Mouse (Mus musculus) forebrain, embryonic 13.5 days (tissue): ENCODE data around the gene Epb41l5. TPM values are rescaled to one million over a fixed set of nuclear protein-coding genes. Genes with fewer than 3 reads are reported as not detected.

Source experiments
- ATAC-seq: fragments of 200-750 bp; cut with Nextera tagmentation; 2 replicates; pipeline ENCODE4 v1.8.0; 2017
- H3K27ac ChIP-seq: fragments of 300-500 bp; sonication (generic); 2 replicates; pipeline ENCODE4 v1.5.1; 2015; ENCODE audit warnings: inconsistent platforms, mild to moderate bottlenecking, moderate library complexity
- H3K27me3 ChIP-seq: fragments of 300-500 bp; sonication (generic); 2 replicates; pipeline ENCODE4 v1.6.1; 2015; ENCODE audit warnings: mild to moderate bottlenecking, inconsistent platforms
- H3K36me3 ChIP-seq: fragments of 300-500 bp; sonication (generic); 2 replicates; pipeline ENCODE4 v1.6.1; 2015; ENCODE audit warnings: mild to moderate bottlenecking, inconsistent platforms; ENCODE audit not compliant: poor library complexity, severe bottlenecking
- H3K4me1 ChIP-seq: fragments of 300-500 bp; sonication (generic); 2 replicates; pipeline ENCODE4 v1.6.1; 2015; ENCODE audit warnings: inconsistent platforms
- H3K4me2 ChIP-seq: fragments of 300-500 bp; sonication (generic); 2 replicates; pipeline ENCODE4 v1.6.1; 2015; ENCODE audit warnings: inconsistent platforms, mild to moderate bottlenecking, moderate library complexity
- H3K4me3 ChIP-seq: fragments of 300-500 bp; sonication (generic); 2 replicates; pipeline ENCODE4 v1.5.1; 2015; ENCODE audit warnings: mild to moderate bottlenecking, inconsistent platforms
- H3K9ac ChIP-seq: fragments of 300-500 bp; sonication (generic); 2 replicates; pipeline ENCODE4 v1.6.1; 2015; ENCODE audit warnings: mild to moderate bottlenecking, inconsistent platforms
- H3K9me3 ChIP-seq: fragments of 300-500 bp; sonication (generic); replicated peaks from 2 replicates; pipeline ENCODE4 v1.6.1; 2016; ENCODE audit warnings: inconsistent platforms
- WGBS: fragments of 180-500 bp; shearing (Covaris S2); methylation state at CpG from one replicate; pipeline ENCODE4 v1.1.7; 2015; 5-methylcytosine and 5-hydroxymethylcytosine counted together
- polyA plus RNA-seq: library from polyadenylated mRNA; unstranded; fragments of >200 nt; fragmentation: Nextera tagmentation; extraction: Ambion mirVana; gene quantifications from 2 replicates; pipeline ENCODE4 v1.2.1, GENCODE M21; 2015

Epb41l5 gene
- polyA plus RNA-seq, 1 experiment from 2014 or later, result 26.2 TPM

DNA sequence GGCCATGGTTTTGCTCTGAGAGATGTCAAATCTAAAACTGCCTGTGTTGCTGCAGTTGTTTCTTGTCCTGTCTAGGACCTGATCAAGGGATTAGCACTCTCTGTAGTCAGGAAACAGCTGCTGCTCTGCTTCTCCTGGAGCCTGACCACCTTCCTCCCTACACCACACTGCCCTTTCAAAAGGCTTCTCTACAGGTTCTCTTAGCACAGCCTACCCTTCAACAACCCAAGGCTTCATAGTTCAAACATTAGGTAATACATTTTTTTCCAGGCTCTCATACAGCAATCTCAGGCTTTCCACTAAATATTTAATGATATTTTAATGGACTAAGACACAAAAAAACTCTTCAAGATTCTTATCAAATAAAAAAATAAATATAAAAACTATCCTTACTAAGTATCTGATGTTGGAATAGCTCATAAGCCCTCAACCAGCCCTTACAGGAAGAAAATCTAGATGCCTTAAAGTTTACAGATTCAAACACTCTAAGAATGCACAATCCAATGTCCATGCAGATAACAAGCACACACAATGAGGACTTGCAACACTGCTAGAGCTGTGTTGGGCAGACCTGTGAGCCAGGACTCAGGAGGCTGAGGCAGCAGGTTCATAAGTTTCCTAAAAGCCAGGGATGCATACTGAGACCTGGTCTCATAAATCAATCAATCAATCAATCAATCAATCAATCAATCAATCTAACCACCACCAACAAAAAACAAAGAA, 7.5 kb downstream of the Epb41l5 start:
- Histone ChIP-seq H3K36me3 (peaks cover 5% of the 10 kb centered on the region; the same call in 1 of the 2 replicates), H3K9ac (no peak overlapping the region), H3K27me3 (no peaks in the 10 kb centered on the region), H3K27ac (no peak overlapping the region), H3K4me1 (peaks cover 6% of the 10 kb centered on the region; the same call in 1 of the 2 replicates), H3K9me3 (no peaks in the 10 kb centered on the region), H3K4me2 (no peak overlapping the region), H3K4me3 (no peak overlapping the region)
- no peak for ATAC-seq

DNA sequence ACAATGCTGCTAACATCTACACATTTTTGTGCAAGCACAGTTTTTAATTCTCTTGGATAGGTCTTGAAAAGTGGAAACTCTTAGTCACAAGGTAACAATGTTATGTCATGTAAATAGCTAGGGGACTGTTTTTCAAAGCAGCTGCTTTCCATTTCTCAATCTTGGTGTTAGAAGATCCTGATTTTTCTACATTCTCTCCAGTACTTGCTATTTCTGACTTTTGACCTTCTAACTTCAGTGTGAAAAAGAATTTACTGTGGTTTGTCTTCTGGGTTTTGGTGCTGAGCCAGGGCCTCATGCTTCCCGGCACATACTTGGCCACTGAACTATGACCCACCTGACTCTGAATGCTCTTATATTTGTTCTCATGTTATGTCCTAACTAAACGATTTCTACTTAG, 8.8 kb downstream of the Epb41l5 start:
- no peak overlapping the region for H3K4me3 ChIP-seq
- 86% methylated on average over 2 of the region's 2 CpGs for WGBS
- ATAC-seq, result no peak
- H3K4me2 ChIP-seq, result no peak overlapping the region
- H3K27ac ChIP-seq, result no peak overlapping the region
- peaks cover 5% of the 10 kb centered on the region; the same call in 1 of the 2 replicates for H3K36me3 ChIP-seq
- H3K4me1 ChIP-seq, result peaks cover 6% of the 10 kb centered on the region; the same call in 1 of the 2 replicates
- H3K9me3 ChIP-seq, result no peaks in the 10 kb centered on the region
- H3K9ac ChIP-seq, result no peak overlapping the region
- H3K27me3 ChIP-seq, result no peaks in the 10 kb centered on the region

DNA sequence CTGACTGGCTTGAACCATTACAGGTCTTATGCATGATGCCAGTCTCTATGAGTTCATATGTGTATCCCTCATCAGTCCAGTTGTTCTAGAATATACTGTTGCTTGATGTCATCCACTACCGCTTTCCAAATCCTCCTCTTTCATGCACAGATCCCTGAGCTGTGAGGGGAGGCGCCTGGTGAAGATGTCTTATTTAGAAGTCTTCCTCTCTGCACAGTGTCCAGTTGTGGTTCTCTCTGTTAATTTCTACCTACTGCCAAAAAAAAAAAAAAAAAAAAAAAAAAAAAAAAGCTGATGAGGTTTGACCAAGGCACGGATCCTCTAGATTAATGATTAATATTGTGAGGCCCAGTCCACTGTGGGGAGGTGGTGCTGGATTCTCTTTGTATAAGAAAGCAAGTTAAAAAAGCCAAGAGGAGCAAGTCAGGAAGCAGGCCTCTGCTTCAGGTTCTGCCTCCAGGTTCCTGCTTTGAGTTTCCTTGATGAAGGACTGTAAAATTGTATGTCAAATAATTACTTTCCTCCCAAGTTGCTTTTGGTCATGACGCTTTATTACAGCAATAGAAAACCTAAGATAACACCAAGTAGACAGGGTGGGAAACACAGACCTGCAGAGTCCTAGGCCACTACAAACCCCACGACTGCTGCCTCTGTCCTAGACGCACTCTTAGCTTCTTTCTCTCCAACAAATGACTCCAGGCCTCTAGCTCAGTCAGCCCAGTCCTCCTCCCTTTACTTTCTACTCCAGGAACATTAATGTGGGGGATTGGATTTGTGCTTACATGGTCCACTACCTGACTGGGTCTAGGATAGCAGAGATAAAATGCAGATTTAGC, 11.4 kb downstream of the Epb41l5 start:
- H3K4me1 ChIP-seq, result peaks cover 5% of the 10 kb centered on the region; the same call in 1 of the 2 replicates
- ATAC-seq, result no peak
- no peak overlapping the region for H3K4me3 ChIP-seq
- no peak overlapping the region for H3K27ac ChIP-seq
- H3K9ac ChIP-seq, result no peak overlapping the region
- 87% methylated on average over 6 of the region's 6 CpGs for WGBS
- H3K36me3 ChIP-seq, result peaks cover 14% of the 10 kb centered on the region
- H3K27me3 ChIP-seq, result no peaks in the 10 kb centered on the region
- H3K9me3 ChIP-seq, result no peaks in the 10 kb centered on the region
- H3K4me2 ChIP-seq, result no peak overlapping the region

DNA sequence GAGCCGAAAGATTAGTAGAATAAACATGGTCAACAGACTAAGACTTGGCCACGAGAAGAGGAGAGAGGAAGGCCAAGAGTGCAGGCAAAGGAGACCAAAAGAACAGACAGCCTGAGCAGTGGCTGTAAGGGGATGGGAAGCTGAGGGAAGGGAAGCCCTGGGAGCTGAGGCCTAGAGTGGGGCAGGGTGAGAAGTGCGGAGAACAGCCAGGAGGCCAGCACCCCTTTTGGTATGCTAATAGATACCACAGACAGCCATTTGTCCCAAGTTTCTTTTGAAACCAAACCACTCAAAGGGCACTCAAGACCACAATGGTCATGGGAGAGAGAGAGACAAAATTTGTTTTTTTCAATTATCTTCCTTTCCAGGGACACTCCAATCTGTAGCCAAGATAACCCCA, 14.1 kb downstream of the Epb41l5 start:
- Histone ChIP-seq H3K4me1 (no peaks in the 10 kb centered on the region; the same call in 1 of the 2 replicates), H3K36me3 (peaks cover 18% of the 10 kb centered on the region), H3K27me3 (no peaks in the 10 kb centered on the region), H3K4me3 (no peak overlapping the region), H3K9me3 (no peaks in the 10 kb centered on the region), H3K9ac (no peak overlapping the region), H3K4me2 (no peak overlapping the region), H3K27ac (no peak overlapping the region)
- no peak for ATAC-seq
- 49% methylated on average over 3 of the region's 3 CpGs for WGBS

DNA sequence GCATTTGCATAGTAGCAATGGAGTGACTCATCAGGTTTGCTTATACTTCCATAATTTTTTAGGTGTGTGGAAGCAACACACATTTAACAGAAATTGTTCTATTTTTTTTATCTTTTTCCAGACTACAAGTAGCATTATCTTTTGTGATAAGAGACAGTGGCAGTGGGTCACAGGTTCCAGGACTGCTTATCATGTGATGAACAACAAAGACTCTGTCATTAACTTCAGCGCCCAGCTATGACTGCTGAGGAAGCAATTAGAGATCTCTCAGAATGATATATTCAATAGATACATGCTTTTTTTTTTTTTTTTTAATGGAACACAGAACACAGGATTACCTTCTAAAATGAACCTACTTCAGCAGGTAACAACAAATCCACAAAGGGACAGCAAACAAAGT, 18.4 kb downstream of the Epb41l5 start:
- ATAC-seq, result no peak
- Histone ChIP-seq H3K4me1 (peaks cover 4% of the 10 kb centered on the region; the same call in 1 of the 2 replicates), H3K36me3 (peaks cover 16% of the 10 kb centered on the region), H3K9me3 (no peaks in the 10 kb centered on the region), H3K4me2 (no peak overlapping the region), H3K27me3 (no peaks in the 10 kb centered on the region), H3K9ac (no peak overlapping the region), H3K4me3 (no peak overlapping the region), H3K27ac (no peak overlapping the region)
- 81% methylated on average over 1 of the region's 1 CpGs for WGBS

DNA sequence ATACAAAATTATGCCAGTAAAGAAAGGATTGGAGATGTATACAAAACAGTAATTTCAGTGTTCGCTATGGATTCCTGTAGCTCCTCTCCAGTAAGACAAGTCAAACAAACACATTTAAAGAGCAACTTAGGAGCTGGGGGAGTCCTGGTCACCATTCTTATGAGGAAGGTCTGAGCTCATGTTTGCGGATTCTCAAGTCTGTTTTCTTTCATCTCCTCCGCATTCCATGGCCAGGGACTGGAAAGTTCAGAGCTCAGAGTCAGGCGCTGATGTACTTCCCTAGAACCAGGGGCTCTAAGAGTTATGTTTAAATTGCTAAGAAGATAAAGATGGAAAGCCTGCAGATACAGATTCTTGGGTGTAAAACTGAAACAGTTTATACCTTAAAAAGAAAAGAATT, 22.0 kb downstream of the Epb41l5 start:
- WGBS, result 93% methylated on average over 4 of the region's 4 CpGs

DNA sequence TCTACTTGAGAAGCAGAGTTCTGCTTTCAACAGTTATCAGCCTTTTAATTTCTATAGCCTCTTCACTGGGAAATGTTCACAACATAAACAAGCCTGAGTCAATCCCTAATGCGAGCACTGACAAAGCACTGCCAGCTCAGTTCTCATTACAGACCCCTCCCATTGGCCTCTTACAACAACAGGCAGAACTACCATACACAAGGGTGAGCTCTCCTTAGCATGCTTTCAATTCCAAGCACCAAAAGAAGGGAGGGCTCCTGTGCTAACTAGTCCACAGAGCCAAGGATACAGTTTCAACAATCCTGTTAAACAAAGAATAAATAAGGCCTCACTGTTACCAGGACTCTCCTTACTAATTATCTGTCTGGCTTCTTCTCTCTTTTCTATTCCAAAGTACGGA, 24.4 kb downstream of the Epb41l5 start:
- H3K36me3 ChIP-seq, result peaks cover 8% of the 10 kb centered on the region
- 9% methylated on average over 2 of the region's 2 CpGs for WGBS
- no peaks in the 10 kb centered on the region for H3K27me3 ChIP-seq
- H3K27ac ChIP-seq, result no peak overlapping the region
- ATAC-seq, result no peak
- no peaks in the 10 kb centered on the region for H3K9me3 ChIP-seq
- no peak overlapping the region for H3K4me2 ChIP-seq
- peaks cover 13% of the 10 kb centered on the region for H3K4me1 ChIP-seq
- H3K4me3 ChIP-seq, result no peak overlapping the region
- no peak overlapping the region for H3K9ac ChIP-seq

More for the DNA sequence above, 22.0 kb downstream of the Epb41l5 start:
- no peak overlapping the region for H3K4me2 ChIP-seq
- ATAC-seq, result no peak
- peaks cover 8% of the 10 kb centered on the region for H3K36me3 ChIP-seq
- no peak overlapping the region for H3K4me3 ChIP-seq
- H3K9ac ChIP-seq, result no peak overlapping the region
- H3K27ac ChIP-seq, result no peak overlapping the region
- peaks cover 12% of the 10 kb centered on the region; the same call in 1 of the 2 replicates for H3K4me1 ChIP-seq
- no peaks in the 10 kb centered on the region for H3K9me3 ChIP-seq
- no peaks in the 10 kb centered on the region for H3K27me3 ChIP-seq

DNA sequence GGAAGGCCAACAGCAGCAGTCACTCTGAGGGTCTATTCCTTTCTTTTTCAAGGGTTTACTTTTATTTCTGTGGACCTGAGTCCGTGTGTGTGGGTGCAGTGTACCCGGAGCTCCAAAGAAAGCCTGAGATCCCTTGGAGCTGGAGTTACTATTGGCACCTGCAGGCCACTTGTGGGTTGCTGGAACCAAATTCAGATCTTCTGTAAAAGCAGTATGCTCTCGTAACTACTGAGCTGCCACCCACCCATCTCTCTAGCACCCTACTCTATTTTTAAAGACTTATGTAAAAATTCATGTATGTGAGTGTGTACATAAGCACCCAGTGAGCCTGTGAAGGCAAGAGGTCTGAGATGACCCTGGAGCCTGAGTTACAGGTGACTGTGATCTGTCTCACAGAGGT, 43.4 kb downstream of the Epb41l5 start:
- Histone ChIP-seq H3K4me2 (no peak overlapping the region), H3K27me3 (no peaks in the 10 kb centered on the region), H3K9me3 (no peaks in the 10 kb centered on the region), H3K36me3 (peaks cover 22% of the 10 kb centered on the region), H3K9ac (no peak overlapping the region), H3K4me3 (no peak overlapping the region), H3K4me1 (no peaks in the 10 kb centered on the region), H3K27ac (no peak overlapping the region)
- 94% methylated on average over 3 of the region's 3 CpGs for WGBS
- no peak for ATAC-seq

DNA sequence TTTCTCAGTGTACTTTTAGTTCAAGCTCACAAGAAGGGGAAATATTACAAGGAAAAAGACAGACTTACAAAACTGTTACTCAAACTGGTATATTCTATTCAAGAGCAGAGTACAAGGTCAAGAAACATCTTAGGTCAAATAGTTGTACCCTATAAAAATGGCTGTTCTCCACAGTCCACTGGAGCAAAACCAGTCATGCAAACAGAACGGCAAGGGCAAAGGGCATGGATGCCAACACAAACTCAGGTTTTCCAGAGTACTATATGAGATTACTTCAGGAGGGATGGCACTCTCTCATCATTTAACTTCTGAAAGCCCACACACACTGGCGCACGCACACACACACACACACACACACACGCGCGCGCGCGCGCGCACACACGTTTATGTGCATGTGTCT, 46.4 kb downstream of the Epb41l5 start:
- H3K36me3 ChIP-seq, result peaks cover 17% of the 10 kb centered on the region
- H3K9ac ChIP-seq, result no peak overlapping the region
- no peak overlapping the region for H3K4me2 ChIP-seq
- no peaks in the 10 kb centered on the region for H3K27me3 ChIP-seq
- H3K4me1 ChIP-seq, result no peaks in the 10 kb centered on the region
- H3K4me3 ChIP-seq, result no peak overlapping the region
- 98% methylated on average over 12 of the region's 12 CpGs for WGBS
- no peak overlapping the region for H3K27ac ChIP-seq
- no peaks in the 10 kb centered on the region for H3K9me3 ChIP-seq
- ATAC-seq, result no peak

DNA sequence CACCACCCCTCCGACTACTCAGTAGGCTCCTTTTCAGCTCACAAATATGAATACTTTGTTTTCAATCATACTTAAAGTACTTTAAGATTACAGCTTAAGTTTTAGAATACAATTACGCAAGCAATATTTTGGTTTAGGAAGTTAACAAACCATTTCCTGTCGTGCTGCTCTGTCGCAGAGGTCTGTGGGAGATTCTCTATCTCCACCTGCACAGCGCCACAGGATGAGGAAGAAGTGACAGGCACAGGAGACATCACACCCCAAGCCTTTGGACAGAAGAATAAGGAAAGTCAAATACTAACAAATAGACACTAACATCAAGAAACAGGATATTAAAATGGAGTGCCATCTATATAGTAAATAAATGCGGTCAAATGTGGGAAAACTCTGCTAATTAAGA, 49.9 kb downstream of the Epb41l5 start:
- Histone ChIP-seq H3K4me3 (no peak overlapping the region), H3K4me2 (no peak overlapping the region), H3K9me3 (no peaks in the 10 kb centered on the region), H3K9ac (no peak overlapping the region), H3K27me3 (no peaks in the 10 kb centered on the region), H3K4me1 (no peaks in the 10 kb centered on the region), H3K27ac (no peak overlapping the region), H3K36me3 (peaks cover 3% of the 10 kb centered on the region; the same call in 1 of the 2 replicates)
- WGBS, result 97% methylated on average over 6 of the region's 6 CpGs
- ATAC-seq, result no peak

DNA sequence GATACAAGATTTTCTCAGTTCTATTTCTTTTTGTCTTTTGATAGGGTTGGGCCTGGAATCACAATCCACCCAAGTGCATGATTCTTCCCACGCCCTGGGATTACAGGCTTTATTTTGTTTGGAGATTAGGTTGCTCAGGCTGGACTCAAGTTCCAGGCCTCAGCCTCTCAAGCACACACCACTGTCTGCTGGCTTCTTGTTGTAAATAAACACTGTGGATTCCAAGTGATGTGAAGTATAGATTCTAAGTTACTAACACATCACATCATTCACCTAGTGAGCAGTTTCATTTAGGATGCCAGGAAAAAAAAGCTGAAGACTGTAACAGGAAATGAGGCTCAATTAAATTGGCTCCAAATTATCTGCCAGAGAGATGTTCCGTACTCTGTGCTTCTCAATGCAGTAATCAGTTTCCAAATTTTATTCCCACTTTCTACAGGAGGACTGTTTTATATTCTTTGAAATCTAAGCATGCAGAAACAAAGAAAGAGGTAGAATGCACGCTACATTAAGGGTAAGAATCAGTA, 51.8 kb downstream of the Epb41l5 start:
- no peak overlapping the region for H3K9ac ChIP-seq
- no peak for ATAC-seq
- no peak overlapping the region for H3K27ac ChIP-seq
- WGBS, result 86% methylated on average over 3 of the region's 3 CpGs
- no peaks in the 10 kb centered on the region for H3K4me1 ChIP-seq
- H3K9me3 ChIP-seq, result no peaks in the 10 kb centered on the region
- H3K27me3 ChIP-seq, result no peaks in the 10 kb centered on the region
- H3K4me3 ChIP-seq, result no peak overlapping the region
- H3K36me3 ChIP-seq, result peaks cover 3% of the 10 kb centered on the region; the same call in 1 of the 2 replicates
- no peak overlapping the region for H3K4me2 ChIP-seq

DNA sequence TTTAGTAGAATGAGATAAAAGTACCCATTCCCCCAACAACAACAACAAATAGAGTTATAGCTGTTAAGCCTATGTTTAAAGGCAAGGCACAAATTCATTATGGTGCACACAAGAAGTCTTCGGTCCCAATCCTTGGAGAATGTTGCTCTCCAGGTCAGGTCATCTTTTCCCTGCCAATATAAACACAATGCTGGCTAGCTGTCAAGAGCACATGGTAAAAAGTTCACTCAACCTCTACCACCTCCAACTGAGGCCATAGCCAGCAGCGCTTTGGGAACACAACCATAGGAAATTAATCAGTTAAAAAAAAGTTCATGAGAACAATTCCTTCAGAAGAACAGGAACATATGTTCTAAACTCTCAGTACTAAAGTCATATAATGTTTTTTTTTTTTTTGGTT, 58.8 kb downstream of the Epb41l5 start:
- Histone ChIP-seq H3K9me3 (no peaks in the 10 kb centered on the region), H3K27me3 (no peaks in the 10 kb centered on the region), H3K9ac (no peak overlapping the region), H3K36me3 (peaks cover 15% of the 10 kb centered on the region), H3K4me1 (no peaks in the 10 kb centered on the region), H3K4me3 (no peak overlapping the region), H3K27ac (no peak overlapping the region), H3K4me2 (no peak overlapping the region)
- WGBS, result 94% methylated on average over 2 of the region's 2 CpGs
- no peak for ATAC-seq
